Mouse (Mus musculus) stomach, embryonic 16.5 days (tissue): ENCODE results near the gene Prokr1. TPM values are rescaled to one million over a fixed set of nuclear protein-coding genes. Genes with fewer than 3 reads are reported as not detected.

Experiments used
- ATAC-seq: fragments of 200-750 bp; cut with Nextera tagmentation; 2 replicates; pipeline ENCODE4 v1.8.0; 2017; ENCODE audit warnings: moderate number of reproducible peaks, moderate TSS enrichment; ENCODE audit not compliant: insufficient read depth, low FRiP score
- H3K27ac ChIP-seq: fragments of 300-500 bp; sonication (generic); 2 replicates; pipeline ENCODE4 v1.5.1; 2014; ENCODE audit warnings: low read length
- H3K27me3 ChIP-seq: fragments of 300-500 bp; sonication (generic); 2 replicates; pipeline ENCODE4 v1.6.1; 2014; ENCODE audit warnings: low read length, control low read depth, mixed read lengths; ENCODE audit not compliant: control insufficient read depth, insufficient read depth
- H3K36me3 ChIP-seq: fragments of 300-500 bp; sonication (generic); 2 replicates; pipeline ENCODE4 v1.6.1; 2014; ENCODE audit warnings: low read length; ENCODE audit not compliant: control insufficient read depth, insufficient read depth
- H3K4me1 ChIP-seq: fragments of 300-500 bp; sonication (generic); 2 replicates; pipeline ENCODE4 v1.6.1; 2014; ENCODE audit warnings: low read length, control low read depth, mixed read lengths; ENCODE audit not compliant: control insufficient read depth, insufficient read depth
- H3K4me2 ChIP-seq: fragments of 300-500 bp; sonication (generic); 2 replicates; pipeline ENCODE4 v1.6.1; 2014; ENCODE audit warnings: low read depth, low read length, mixed read lengths
- H3K4me3 ChIP-seq: fragments of 300-500 bp; sonication (generic); replicated peaks from 2 replicates; pipeline ENCODE4 v1.5.1; 2014; ENCODE audit warnings: mild to moderate bottlenecking, low read length
- H3K9ac ChIP-seq: fragments of 300-500 bp; sonication (generic); 2 replicates; pipeline ENCODE4 v1.6.1; 2014; ENCODE audit warnings: low read length
- H3K9me3 ChIP-seq: fragments of 300-500 bp; sonication (generic); replicated peaks from 2 replicates; pipeline ENCODE4 v1.6.1; 2016; ENCODE audit warnings: low read length, control low read depth; ENCODE audit not compliant: control insufficient read depth
- WGBS: fragments of 180-500 bp; shearing (Covaris S2); extraction: QIAGEN DNeasy Blood & Tissue Kit; methylation state at CpG from one replicate; pipeline ENCODE4 v1.1.7; 2014; 5-methylcytosine and 5-hydroxymethylcytosine counted together
- polyA plus RNA-seq: library from polyadenylated mRNA; unstranded; fragments of >200 nt; fragmentation: Nextera tagmentation; extraction: Ambion mirVana; gene quantifications from 2 replicates; pipeline ENCODE4 v1.2.1, GENCODE M21; 2015

Prokr1 gene
- polyA plus RNA-seq, 1 experiment from 2014 or later: 3.2 TPM

GRCm38 (mm10) chr6:87552054-87552807 is 38.3 kb downstream of the Prokr1 start:
- H3K4me2 ChIP-seq: no peak overlapping the region
- no peak for ATAC-seq
- 51% methylated on average over 7 of the region's 7 CpGs for WGBS
- H3K9ac ChIP-seq: no peak overlapping the region
- no peak overlapping the region for H3K4me3 ChIP-seq
- H3K4me1 ChIP-seq: no peaks in the 10 kb centered on the region
- H3K9me3 ChIP-seq: no peaks in the 10 kb centered on the region
- no peaks in the 10 kb centered on the region for H3K36me3 ChIP-seq
- H3K27ac ChIP-seq: no peak overlapping the region
- H3K27me3 ChIP-seq: no peaks in the 10 kb centered on the region

GRCm38 (mm10) chr6:87547836-87548235 is 42.7 kb downstream of the Prokr1 start:
- WGBS: 86% methylated on average over 7 of the region's 7 CpGs
- H3K9ac ChIP-seq: no peak overlapping the region
- H3K4me2 ChIP-seq: no peak overlapping the region
- H3K4me3 ChIP-seq: no peak overlapping the region
- H3K4me1 ChIP-seq: no peaks in the 10 kb centered on the region
- H3K36me3 ChIP-seq: no peaks in the 10 kb centered on the region
- ATAC-seq: no peak
- no peak overlapping the region for H3K27ac ChIP-seq
- no peaks in the 10 kb centered on the region for H3K27me3 ChIP-seq
- H3K9me3 ChIP-seq: peaks cover 4% of the 10 kb centered on the region; the same call in 1 of the 2 replicates

- WGBS: 71% methylated on average over 4 of the region's 4 CpGs
- H3K9me3 ChIP-seq: peaks cover 4% of the 10 kb centered on the region; the same call in 1 of the 2 replicates
- H3K27me3 ChIP-seq: no peaks in the 10 kb centered on the region
- no peaks in the 10 kb centered on the region for H3K4me1 ChIP-seq
- ATAC-seq: no peak
- H3K4me3 ChIP-seq: no peak overlapping the region
- H3K27ac ChIP-seq: no peak overlapping the region
- H3K36me3 ChIP-seq: no peaks in the 10 kb centered on the region
- no peak overlapping the region for H3K9ac ChIP-seq
- no peak overlapping the region for H3K4me2 ChIP-seq
Measured at GRCm38 (mm10) chr6:87547431-87547830, 43.1 kb downstream of the Prokr1 start.

GRCm38 (mm10) chr6:87545331-87546217 is 45.0 kb downstream of the Prokr1 start:
- H3K27me3 ChIP-seq: no peaks in the 10 kb centered on the region
- H3K4me1 ChIP-seq: no peaks in the 10 kb centered on the region
- no peaks in the 10 kb centered on the region for H3K36me3 ChIP-seq
- no peak overlapping the region for H3K4me2 ChIP-seq
- no peak overlapping the region for H3K27ac ChIP-seq
- peaks cover 4% of the 10 kb centered on the region; the same call in 1 of the 2 replicates for H3K9me3 ChIP-seq
- no peak for ATAC-seq
- H3K4me3 ChIP-seq: no peak overlapping the region
- 49% methylated on average over 1 of the region's 1 CpGs for WGBS
- H3K9ac ChIP-seq: no peak overlapping the region

- Histone ChIP-seq H3K4me2 (no peak overlapping the region), H3K9me3 (peaks cover 4% of the 10 kb centered on the region; the same call in 1 of the 2 replicates), H3K36me3 (no peaks in the 10 kb centered on the region), H3K27ac (no peak overlapping the region), H3K27me3 (no peaks in the 10 kb centered on the region), H3K9ac (no peak overlapping the region), H3K4me3 (no peak overlapping the region), H3K4me1 (no peaks in the 10 kb centered on the region)
- 52% methylated on average over 9 of the region's 9 CpGs for WGBS
- peak; percentile 53; the same call in 1 of the 2 replicates for ATAC-seq
Measured at GRCm38 (mm10) chr6:87542027-87542426, 48.5 kb downstream of the Prokr1 start.

- WGBS: 69% methylated on average over 6 of the region's 6 CpGs
- Histone ChIP-seq H3K36me3 (no peaks in the 10 kb centered on the region), H3K4me3 (no peak overlapping the region), H3K27ac (no peak overlapping the region), H3K9me3 (peaks cover under 1% of the 10 kb centered on the region; the same call in 1 of the 2 replicates), H3K9ac (no peak overlapping the region), H3K4me1 (no peaks in the 10 kb centered on the region), H3K27me3 (no peaks in the 10 kb centered on the region), H3K4me2 (no peak overlapping the region)
- ATAC-seq: no peak
Measured at GRCm38 (mm10) chr6:87541171-87541571, 49.4 kb downstream of the Prokr1 start.

- no peak for ATAC-seq
- H3K27ac ChIP-seq: no peak overlapping the region
- H3K9ac ChIP-seq: no peak overlapping the region
- H3K27me3 ChIP-seq: no peaks in the 10 kb centered on the region
- H3K9me3 ChIP-seq: no peaks in the 10 kb centered on the region
- H3K4me3 ChIP-seq: no peak overlapping the region
- H3K36me3 ChIP-seq: no peaks in the 10 kb centered on the region
- no peaks in the 10 kb centered on the region; the same call in 1 of the 2 replicates for H3K4me1 ChIP-seq
- 71% methylated on average over 15 of the region's 15 CpGs for WGBS
- no peak overlapping the region for H3K4me2 ChIP-seq
Measured at GRCm38 (mm10) chr6:87538376-87539270, 51.9 kb downstream of the Prokr1 start.

GRCm38 (mm10) chr6:87537678-87538077 is 52.9 kb downstream of the Prokr1 start:
- WGBS: 66% methylated on average over 5 of the region's 5 CpGs
- no peak overlapping the region for H3K4me2 ChIP-seq
- H3K9ac ChIP-seq: no peak overlapping the region
- ATAC-seq: no peak
- H3K4me1 ChIP-seq: no peaks in the 10 kb centered on the region; the same call in 1 of the 2 replicates
- H3K4me3 ChIP-seq: no peak overlapping the region
- no peaks in the 10 kb centered on the region for H3K36me3 ChIP-seq
- no peaks in the 10 kb centered on the region for H3K9me3 ChIP-seq
- H3K27me3 ChIP-seq: no peaks in the 10 kb centered on the region
- no peak overlapping the region for H3K27ac ChIP-seq
